Mouse (Mus musculus): ENCODE data around the gene Igfbp7. TPM values are rescaled to one million over a fixed set of nuclear protein-coding genes. Genes with fewer than 3 reads are reported as not detected.

The Igfbp7 gene
- polyA plus RNA-seq, 1 experiment from 2014 or later, result 49.8 TPM

DNA sequence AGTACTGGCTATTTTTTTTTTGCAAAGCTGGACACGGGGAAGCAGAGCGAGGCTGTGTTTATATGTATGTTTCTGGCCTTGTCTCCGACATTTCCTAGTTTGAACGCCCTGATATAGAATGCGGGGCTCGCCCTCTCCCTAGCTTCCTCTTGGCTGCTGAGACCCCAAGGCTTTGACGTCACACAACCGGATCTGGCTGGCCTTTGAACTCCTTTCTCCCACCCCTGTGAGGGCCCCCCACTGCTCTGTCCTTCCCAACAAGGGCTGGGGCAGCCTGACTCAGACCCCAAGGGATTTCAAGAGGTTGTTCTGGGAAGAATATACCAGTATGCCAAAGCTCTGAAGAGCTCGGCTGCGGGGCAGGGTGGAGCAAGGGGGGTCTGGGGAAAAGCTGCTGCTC is 49.5 kb downstream of the Igfbp7 start:
- H3K4me3 ChIP-seq (ENCODE audit: control insufficient read depth in 1 of 2, insufficient read depth in 1 of 2, low read depth in 1 of 2, low read length in 2 of 2), result peak overlapping the region; percentile 50 to 55
- no peaks in the 10 kb centered on the region for H3K27me3 ChIP-seq (ENCODE audit: control insufficient read depth, insufficient read depth, low read length)
- peak overlapping the region; percentile 77 for H3K4me2 ChIP-seq (ENCODE audit: low read length)
- H3K27ac ChIP-seq (replicated peaks in 1 of 2; ENCODE audit: control insufficient read depth in 1 of 2, insufficient read depth in 1 of 2, low read depth in 2 of 2, low read length in 2 of 2), result peak overlapping the region; percentile 30 to 78
- peak; percentile 85 for ATAC-seq (ENCODE audit: insufficient number of reproducible peaks, insufficient read depth, low FRiP score, low read depth)
- WGBS, result 1% methylated on average over 10 of the region's 10 CpGs
- H3K9me3 ChIP-seq (ENCODE audit: control insufficient read depth, low read length), result no peaks in the 10 kb centered on the region
- H3K36me3 ChIP-seq (ENCODE audit: control insufficient read depth, insufficient read depth, low read length), result no peaks in the 10 kb centered on the region
- H3K4me1 ChIP-seq (ENCODE audit: control insufficient read depth in 2 of 2, insufficient read depth in 2 of 2, low read length in 2 of 2), result peaks cover 9 to 16% of the 10 kb centered on the region in 2 experiments; a peak in 3 of 4 replicates
- peak overlapping the region; percentile 71 for H3K9ac ChIP-seq (ENCODE audit: low read length)

DNA sequence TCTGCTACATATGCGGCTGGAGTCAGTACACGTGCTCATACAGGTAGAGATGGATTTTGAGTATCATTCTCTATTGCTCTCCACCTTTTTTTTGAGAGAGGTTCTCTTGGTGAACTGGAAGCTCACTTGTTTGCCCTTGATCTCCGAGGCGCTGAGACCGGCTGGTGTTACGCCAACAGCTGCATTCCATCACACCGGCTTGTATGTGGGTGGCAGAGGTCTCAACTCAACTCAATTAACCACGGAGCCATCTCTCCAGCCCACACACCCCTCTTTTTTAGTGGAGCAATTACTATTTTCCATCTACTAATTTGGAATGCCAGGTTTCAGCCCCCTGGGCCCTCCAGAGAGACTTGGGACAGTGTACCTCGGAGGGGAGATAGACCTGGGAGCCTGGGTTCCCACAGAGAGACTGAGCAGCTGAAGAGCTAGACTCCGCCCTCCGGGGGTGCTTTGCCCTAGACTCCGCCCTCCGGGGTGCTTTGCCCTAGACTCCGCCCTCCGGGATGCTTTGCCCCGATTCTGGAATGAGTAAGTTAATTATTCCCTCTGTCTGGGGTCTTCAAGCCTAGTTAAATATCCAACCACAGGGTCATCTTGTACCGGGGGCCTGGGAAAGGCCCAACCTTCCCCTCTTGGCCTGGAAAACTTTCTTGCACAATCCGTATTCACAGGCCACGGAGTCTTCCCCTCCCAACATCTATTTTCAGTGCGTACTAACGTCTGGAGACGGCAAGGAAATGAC is 50.3 kb downstream of the Igfbp7 start:
- Histone ChIP-seq H3K4me2 (ENCODE audit: low read length) (peak overlapping the region; percentile 77), H3K27ac (replicated peaks in 1 of 2; ENCODE audit: control insufficient read depth in 1 of 2, insufficient read depth in 1 of 2, low read depth in 2 of 2, low read length in 2 of 2) (peak overlapping the region; percentile 30 to 78), H3K9me3 (ENCODE audit: control insufficient read depth, low read length) (no peaks in the 10 kb centered on the region), H3K4me1 (ENCODE audit: control insufficient read depth in 2 of 2, insufficient read depth in 2 of 2, low read length in 2 of 2) (peaks cover 9 to 16% of the 10 kb centered on the region in 2 experiments; a peak in 3 of 4 replicates), H3K4me3 (ENCODE audit: control insufficient read depth in 1 of 2, insufficient read depth in 1 of 2, low read depth in 1 of 2, low read length in 2 of 2) (peak overlapping the region; percentile 50 to 55), H3K27me3 (ENCODE audit: control insufficient read depth, insufficient read depth, low read length) (no peaks in the 10 kb centered on the region), H3K9ac (ENCODE audit: low read length) (peak overlapping the region; percentile 71), H3K36me3 (ENCODE audit: control insufficient read depth, insufficient read depth, low read length) (no peaks in the 10 kb centered on the region)
- peak; percentile 51 for ATAC-seq (ENCODE audit: insufficient number of reproducible peaks, insufficient read depth, low FRiP score, low read depth)
- WGBS, result 13% methylated on average over 22 of the region's 22 CpGs

DNA sequence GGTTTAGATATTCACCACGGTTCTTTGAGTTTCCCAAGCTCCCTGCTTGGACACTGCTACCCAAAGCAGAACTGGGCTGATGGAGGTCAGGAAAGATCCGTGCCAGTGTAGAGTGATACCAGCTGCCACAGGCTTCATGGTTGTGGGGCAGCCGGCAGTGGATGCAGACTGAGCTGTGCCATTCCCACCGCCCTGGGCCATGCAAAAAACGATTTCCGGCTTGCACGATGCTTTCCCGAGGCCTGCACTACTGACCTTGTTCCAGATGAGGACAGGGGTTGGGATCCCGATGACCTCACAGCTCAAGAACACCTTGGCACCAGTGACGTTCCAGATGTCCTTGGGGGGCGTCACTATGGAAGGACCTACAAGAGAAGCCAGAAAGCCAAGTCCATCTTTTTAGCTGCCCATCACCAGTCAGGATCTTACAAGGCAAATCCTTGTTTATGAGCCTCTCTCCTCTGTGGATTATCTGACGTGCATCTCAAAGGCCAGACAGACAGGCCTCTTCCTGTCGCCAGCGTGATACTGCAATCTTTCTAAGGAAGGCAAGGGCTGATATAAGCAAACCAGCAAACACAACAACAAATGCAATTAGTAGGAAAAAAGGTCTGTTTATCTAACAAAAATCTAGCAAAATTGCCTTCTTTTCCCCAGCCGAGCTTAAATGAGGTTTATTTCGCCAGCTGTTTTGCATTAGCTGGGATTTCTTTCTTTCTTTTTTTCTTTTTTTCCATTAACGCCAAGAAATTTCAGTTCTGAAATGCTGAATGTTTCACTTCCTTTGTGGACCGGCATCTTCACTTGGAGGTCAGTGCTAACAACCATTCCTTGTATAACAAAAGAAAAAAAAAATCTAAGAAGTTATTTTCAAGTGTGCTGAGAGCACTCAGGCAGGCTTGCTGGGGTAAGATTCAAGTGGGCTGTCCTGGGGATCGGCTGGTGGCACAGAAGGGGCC is 52.3 kb downstream of the Igfbp7 start:
- Histone ChIP-seq H3K4me1 (ENCODE audit: control insufficient read depth in 2 of 2, insufficient read depth in 2 of 2, low read length in 2 of 2) (peaks cover 9 to 16% of the 10 kb centered on the region in 2 experiments; a peak in 3 of 4 replicates), H3K4me3 (ENCODE audit: control insufficient read depth in 1 of 2, insufficient read depth in 1 of 2, low read depth in 1 of 2, low read length in 2 of 2) (no peak overlapping the region), H3K9me3 (ENCODE audit: control insufficient read depth, low read length) (no peaks in the 10 kb centered on the region), H3K4me2 (ENCODE audit: low read length) (no peak overlapping the region), H3K27ac (replicated peaks in 1 of 2; ENCODE audit: control insufficient read depth in 1 of 2, insufficient read depth in 1 of 2, low read depth in 2 of 2, low read length in 2 of 2) (no peak overlapping the region), H3K27me3 (ENCODE audit: control insufficient read depth, insufficient read depth, low read length) (no peaks in the 10 kb centered on the region), H3K36me3 (ENCODE audit: control insufficient read depth, insufficient read depth, low read length) (peaks cover under 1% of the 10 kb centered on the region; the same call in 1 of the 2 replicates), H3K9ac (ENCODE audit: low read length) (no peak overlapping the region)
- 67% methylated on average over 19 of the region's 19 CpGs for WGBS
- no peak for ATAC-seq (ENCODE audit: insufficient number of reproducible peaks, insufficient read depth, low FRiP score, low read depth)

DNA sequence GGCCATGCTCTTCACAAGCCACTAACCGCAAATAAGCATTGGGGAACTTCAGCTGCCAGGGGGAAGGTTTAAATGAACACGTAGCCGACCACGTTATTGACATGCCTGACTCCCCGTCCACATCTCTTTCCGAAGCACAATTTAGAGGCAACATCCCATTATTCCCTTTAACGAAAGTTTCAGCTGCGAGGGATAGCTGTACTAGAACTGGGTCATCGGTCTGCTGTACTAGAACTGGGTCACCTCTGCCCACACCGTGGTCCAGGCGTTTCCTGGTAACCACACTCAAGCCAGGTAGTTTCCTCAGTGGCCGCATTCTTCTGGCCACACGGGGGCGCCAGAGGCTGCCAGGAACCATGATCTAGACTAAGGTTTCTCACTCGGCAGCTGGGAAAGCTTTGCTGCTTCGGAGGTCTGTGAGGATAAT is 53.5 kb downstream of the Igfbp7 start:
- 10% methylated on average over 16 of the region's 16 CpGs for WGBS
- peak overlapping the region; percentile 53 for H3K4me2 ChIP-seq (ENCODE audit: low read length)
- peaks cover 10% of the 10 kb centered on the region for H3K36me3 ChIP-seq (ENCODE audit: control insufficient read depth, insufficient read depth, low read length)
- ATAC-seq (ENCODE audit: insufficient number of reproducible peaks, insufficient read depth, low FRiP score, low read depth), result no peak
- peaks cover 9 to 11% of the 10 kb centered on the region in 2 experiments; a peak in 3 of 4 replicates for H3K4me1 ChIP-seq (ENCODE audit: control insufficient read depth in 2 of 2, insufficient read depth in 2 of 2, low read length in 2 of 2)
- no peak overlapping the region for H3K27ac ChIP-seq (replicated peaks in 1 of 2; ENCODE audit: control insufficient read depth in 1 of 2, insufficient read depth in 1 of 2, low read depth in 2 of 2, low read length in 2 of 2)
- H3K4me3 ChIP-seq (ENCODE audit: control insufficient read depth in 1 of 2, insufficient read depth in 1 of 2, low read depth in 1 of 2, low read length in 2 of 2), result no peak overlapping the region; a peak in 1 of 4 replicates
- H3K27me3 ChIP-seq (ENCODE audit: control insufficient read depth, insufficient read depth, low read length), result no peaks in the 10 kb centered on the region
- 0 out of 2 replicates have a peak overlapping the region, but pooled peaks have one; percentile 22 for H3K9ac ChIP-seq (ENCODE audit: low read length)
- no peaks in the 10 kb centered on the region for H3K9me3 ChIP-seq (ENCODE audit: control insufficient read depth, low read length)

DNA sequence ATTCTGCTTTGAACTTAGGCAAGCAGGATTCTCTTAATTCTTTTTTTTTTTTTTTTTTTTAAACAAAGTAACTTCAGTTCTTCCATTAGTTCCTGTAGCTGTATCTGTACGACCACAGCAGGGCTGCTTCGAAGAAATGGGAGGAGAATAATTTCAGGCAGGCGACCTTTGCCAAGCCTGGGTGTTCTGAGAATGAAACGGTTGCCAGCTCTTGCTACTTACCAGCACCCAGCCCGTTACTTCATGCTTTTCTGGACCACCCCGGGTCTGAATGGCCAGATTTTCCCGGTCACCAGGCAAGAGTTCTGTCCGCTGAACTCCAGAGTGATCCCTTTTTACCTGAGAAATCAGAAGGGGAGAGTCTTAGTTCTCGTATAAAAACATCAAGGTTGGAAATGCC is 56.1 kb downstream of the Igfbp7 start:
- H3K9ac ChIP-seq (ENCODE audit: low read length), result no peak overlapping the region
- WGBS, result 82% methylated on average over 9 of the region's 9 CpGs
- no peaks in the 10 kb centered on the region for H3K27me3 ChIP-seq (ENCODE audit: control insufficient read depth, insufficient read depth, low read length)
- ATAC-seq (ENCODE audit: insufficient number of reproducible peaks, insufficient read depth, low FRiP score, low read depth), result no peak
- H3K4me3 ChIP-seq (ENCODE audit: control insufficient read depth in 1 of 2, insufficient read depth in 1 of 2, low read depth in 1 of 2, low read length in 2 of 2), result no peak overlapping the region
- H3K4me1 ChIP-seq (ENCODE audit: control insufficient read depth in 2 of 2, insufficient read depth in 2 of 2, low read length in 2 of 2), result peaks cover 0 to 3% of the 10 kb centered on the region in 2 experiments; a peak in 1 of 4 replicates
- H3K4me2 ChIP-seq (ENCODE audit: low read length), result no peak overlapping the region
- H3K27ac ChIP-seq (replicated peaks in 1 of 2; ENCODE audit: control insufficient read depth in 1 of 2, insufficient read depth in 1 of 2, low read depth in 2 of 2, low read length in 2 of 2), result no peak overlapping the region
- H3K9me3 ChIP-seq (ENCODE audit: control insufficient read depth, low read length), result no peaks in the 10 kb centered on the region
- peaks cover 37% of the 10 kb centered on the region for H3K36me3 ChIP-seq (ENCODE audit: control insufficient read depth, insufficient read depth, low read length)

DNA sequence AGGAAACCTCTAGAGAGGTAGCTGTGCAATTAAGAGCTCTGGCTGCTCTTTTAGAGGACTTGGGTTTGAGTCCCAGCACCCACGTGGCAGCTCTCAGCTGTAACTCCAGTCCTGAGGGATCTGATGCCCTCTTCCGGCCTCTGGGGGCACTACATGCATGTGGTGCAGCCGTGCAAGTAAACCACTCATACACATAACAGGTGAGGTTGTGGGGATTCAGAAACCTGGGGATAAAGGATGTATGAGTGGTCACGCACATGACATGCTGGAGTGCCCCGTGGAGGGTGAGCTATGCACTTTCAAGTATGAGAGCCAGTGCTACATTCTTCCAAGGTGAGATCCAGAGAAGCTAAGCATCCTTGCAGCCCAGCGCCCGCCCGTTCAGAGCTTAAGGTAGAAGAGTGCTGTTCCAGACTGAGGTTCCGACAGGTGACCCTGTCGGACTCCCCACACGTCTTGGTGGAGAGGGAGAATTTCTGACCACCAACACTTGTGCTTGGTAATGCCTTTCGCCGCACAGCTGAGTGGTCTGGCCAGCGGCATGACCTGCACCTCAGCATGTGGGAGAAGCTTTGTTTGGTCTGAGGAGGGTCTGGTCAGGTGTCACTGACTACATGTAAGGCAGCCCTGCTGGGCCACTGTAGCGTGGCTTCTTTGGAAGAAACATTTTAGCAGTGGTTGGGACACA is 57.7 kb downstream of the Igfbp7 start:
- no peak for ATAC-seq (ENCODE audit: insufficient number of reproducible peaks, insufficient read depth, low FRiP score, low read depth)
- Histone ChIP-seq H3K27ac (replicated peaks in 1 of 2; ENCODE audit: control insufficient read depth in 1 of 2, insufficient read depth in 1 of 2, low read depth in 2 of 2, low read length in 2 of 2) (no peak overlapping the region), H3K4me2 (ENCODE audit: low read length) (no peak overlapping the region), H3K36me3 (ENCODE audit: control insufficient read depth, insufficient read depth, low read length) (peaks cover 51% of the 10 kb centered on the region), H3K4me3 (ENCODE audit: control insufficient read depth in 1 of 2, insufficient read depth in 1 of 2, low read depth in 1 of 2, low read length in 2 of 2) (no peak overlapping the region), H3K9me3 (ENCODE audit: control insufficient read depth, low read length) (no peaks in the 10 kb centered on the region), H3K9ac (ENCODE audit: low read length) (no peak overlapping the region), H3K27me3 (ENCODE audit: control insufficient read depth, insufficient read depth, low read length) (no peaks in the 10 kb centered on the region), H3K4me1 (ENCODE audit: control insufficient read depth in 2 of 2, insufficient read depth in 2 of 2, low read length in 2 of 2) (peaks cover 0 to 3% of the 10 kb centered on the region in 2 experiments; a peak in 1 of 4 replicates)
- WGBS, result 94% methylated on average over 15 of the region's 15 CpGs

DNA sequence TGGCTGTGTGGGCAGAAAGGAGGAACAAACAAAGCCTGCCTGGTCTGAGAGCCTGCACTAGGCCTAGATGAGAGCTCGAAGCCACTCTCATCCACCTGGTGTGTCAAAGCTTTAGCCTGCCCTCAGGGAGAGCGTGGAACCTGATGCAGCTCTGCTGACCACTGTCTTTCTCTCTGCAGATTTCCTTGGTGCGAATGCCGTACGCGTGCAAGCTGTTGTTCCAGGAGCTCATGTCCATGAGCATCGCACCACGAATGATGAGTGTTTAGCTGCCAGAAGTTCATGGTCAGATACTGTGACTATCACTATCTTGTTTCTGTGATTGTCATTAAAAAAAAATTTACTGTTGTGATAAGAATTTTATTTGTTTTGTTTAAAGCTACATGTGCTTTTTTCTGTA is 58.9 kb downstream of the Igfbp7 start:
- no peak for ATAC-seq (ENCODE audit: insufficient number of reproducible peaks, insufficient read depth, low FRiP score, low read depth)
- Histone ChIP-seq H3K36me3 (ENCODE audit: control insufficient read depth, insufficient read depth, low read length) (peaks cover 64% of the 10 kb centered on the region), H3K4me1 (ENCODE audit: control insufficient read depth in 2 of 2, insufficient read depth in 2 of 2, low read length in 2 of 2) (no peaks in the 10 kb centered on the region), H3K27ac (replicated peaks in 1 of 2; ENCODE audit: control insufficient read depth in 1 of 2, insufficient read depth in 1 of 2, low read depth in 2 of 2, low read length in 2 of 2) (no peak overlapping the region), H3K9me3 (ENCODE audit: control insufficient read depth, low read length) (no peaks in the 10 kb centered on the region), H3K27me3 (ENCODE audit: control insufficient read depth, insufficient read depth, low read length) (no peaks in the 10 kb centered on the region), H3K4me3 (ENCODE audit: control insufficient read depth in 1 of 2, insufficient read depth in 1 of 2, low read depth in 1 of 2, low read length in 2 of 2) (no peak overlapping the region), H3K9ac (ENCODE audit: low read length) (no peak overlapping the region), H3K4me2 (ENCODE audit: low read length) (no peak overlapping the region)
- 96% methylated on average over 8 of the region's 8 CpGs for WGBS
